Mouse (Mus musculus) erythroblast, embryonic 14.5 days (primary cell): ENCODE measurements around the gene Alyref2.

Source experiments
- GATA1 ChIP-seq: IDR thresholded peaks from 2 replicates; pipeline ENCODE4 v1.6.1; 2012; ENCODE audit warnings: low read length, inconsistent platforms, mixed read lengths
- TAL1 ChIP-seq: IDR thresholded peaks from 3 replicates; pipeline ENCODE4 v1.6.1; 2012; ENCODE audit warnings: low read length, inconsistent platforms, mixed read lengths

DNA sequence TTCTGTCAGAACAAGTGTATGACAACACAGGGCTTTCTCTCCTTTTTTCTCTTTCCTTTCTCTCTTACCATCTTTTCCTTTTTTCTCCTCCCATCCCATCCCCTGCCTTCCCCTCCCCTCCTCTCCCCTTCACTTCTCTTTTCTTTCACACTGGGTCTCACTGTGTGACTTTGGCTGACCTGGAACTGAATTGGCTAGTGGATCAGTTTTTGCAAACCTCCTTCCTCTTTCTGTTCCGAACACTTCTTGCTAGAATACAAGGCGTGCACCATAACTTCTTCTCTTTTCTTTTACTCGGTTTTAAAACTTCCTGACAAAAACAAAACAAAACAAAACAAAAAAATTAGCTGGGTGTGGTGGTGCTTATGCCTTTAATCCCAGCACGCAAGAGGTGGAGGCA is 36.7 kb upstream of the Alyref2 start:
- TF ChIP-seq GATA1, result no peak
- no peak for TF ChIP-seq TAL1
